Mouse (Mus musculus) liver, embryonic 12.5 days (tissue): ENCODE data around the gene Rtl5. TPM values are rescaled to one million over a fixed set of nuclear protein-coding genes. Genes with fewer than 3 reads are reported as not detected.
"Not testable (repeated sequence)": the region's sequence is repeated elsewhere in the genome, so short reads cannot be mapped to it uniquely, and the experiment has no call there.

Experiments
- ATAC-seq: fragments of 200-750 bp; cut with Nextera tagmentation; 2 replicates; pipeline ENCODE4 v1.8.0; 2017; ENCODE audit warnings: moderate number of reproducible peaks, mild to moderate bottlenecking, moderate library complexity
- H3K27ac ChIP-seq: fragments of 300-500 bp; sonication (generic); 2 replicates; pipeline ENCODE4 v1.5.1; 2016; ENCODE audit warnings: mild to moderate bottlenecking
- H3K27me3 ChIP-seq: fragments of 300-500 bp; sonication (generic); replicated peaks from 2 replicates; pipeline ENCODE4 v1.6.1; 2016; ENCODE audit warnings: mild to moderate bottlenecking, moderate library complexity
- H3K36me3 ChIP-seq: fragments of 300-500 bp; sonication (generic); 2 replicates; pipeline ENCODE4 v1.6.1; 2016; ENCODE audit warnings: mild to moderate bottlenecking, moderate library complexity
- H3K4me1 ChIP-seq: fragments of 300-500 bp; sonication (generic); 2 replicates; pipeline ENCODE4 v1.6.1; 2016
- H3K4me2 ChIP-seq: fragments of 300-500 bp; sonication (generic); 2 replicates; pipeline ENCODE4 v1.6.1; 2016; ENCODE audit warnings: mild to moderate bottlenecking, moderate library complexity
- H3K4me3 ChIP-seq: fragments of 300-500 bp; sonication (generic); 2 replicates; pipeline ENCODE4 v1.5.1; 2016; ENCODE audit warnings: mild to moderate bottlenecking, moderate library complexity
- H3K9ac ChIP-seq: fragments of 300-500 bp; sonication (generic); 2 replicates; pipeline ENCODE4 v1.6.1; 2016; ENCODE audit warnings: mild to moderate bottlenecking, moderate library complexity
- H3K9me3 ChIP-seq: fragments of 300-500 bp; sonication (generic); replicated peaks from 2 replicates; pipeline ENCODE4 v1.6.1; 2016; ENCODE audit warnings: mild to moderate bottlenecking, moderate library complexity
- WGBS: fragments of 180-500 bp; shearing (Covaris S2); methylation state at CpG from one replicate; pipeline ENCODE4 v1.1.7; 2016; ENCODE audit not compliant: insufficient replicate concordance; 5-methylcytosine and 5-hydroxymethylcytosine counted together
- polyA plus RNA-seq: library from polyadenylated mRNA; unstranded; fragments of >200 nt; fragmentation: Nextera tagmentation; extraction: Ambion mirVana; gene quantifications from 2 replicates; pipeline ENCODE4 v1.2.1, GENCODE M21; 2016

Rtl5 gene
- polyA plus RNA-seq = 0.12 and 0.25 TPM in 2 replicates

DNA sequence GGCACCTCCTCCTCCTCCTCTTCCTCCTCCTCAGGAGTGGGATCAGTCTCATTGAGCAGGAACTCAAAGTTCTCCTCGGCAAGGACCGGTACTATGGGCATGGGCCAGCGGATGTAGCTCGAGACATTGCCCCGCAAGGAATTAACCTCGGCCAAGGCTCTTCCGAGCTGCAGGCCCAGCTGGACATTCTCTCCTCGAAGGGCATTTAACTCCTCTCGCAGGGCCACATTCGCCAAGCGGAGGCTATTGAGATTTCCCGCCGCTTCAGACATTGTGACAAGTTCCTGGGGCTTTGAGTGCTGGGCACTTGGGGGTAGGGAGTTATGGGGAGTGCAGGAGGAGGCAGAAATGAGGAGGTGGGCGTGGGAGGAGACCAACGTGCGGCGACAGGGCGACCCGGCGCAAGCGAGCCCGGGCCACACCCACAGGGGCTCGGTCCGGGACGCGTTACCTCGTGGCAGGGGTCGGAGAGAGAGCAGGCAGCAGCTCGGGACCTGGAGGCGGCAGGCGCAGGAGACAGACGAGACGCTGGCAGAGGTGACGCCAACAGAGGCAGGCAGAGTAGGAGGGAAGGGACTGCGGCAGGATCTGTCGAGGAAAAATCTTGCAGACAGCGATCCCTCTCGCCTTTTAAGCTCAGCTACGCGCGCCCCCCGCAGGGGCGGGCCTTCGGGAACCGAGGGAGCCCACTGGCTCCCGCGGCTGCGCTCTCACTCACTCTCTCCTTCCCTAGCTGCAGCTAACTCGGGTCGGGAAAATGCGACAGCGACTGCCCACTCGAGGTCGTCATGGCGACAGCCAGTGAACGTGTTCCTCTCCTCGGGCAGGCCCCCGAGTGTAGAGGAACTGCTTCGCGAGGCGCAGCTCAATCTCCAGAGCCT is at the start of gene Rtl5:
Gene Rtl5, minus strand, starts transcription at position 714 of the 881 bp plus-strand sequence.
- Histone ChIP-seq H3K36me3 (no peaks in the 10 kb centered on the region), H3K4me1 (no peaks in the 10 kb centered on the region), H3K9ac (peak within 1 kb of the TSS; percentile 27; the same call in 1 of the 2 replicates), H3K4me2 (peak within 1 kb of the TSS; percentile 65), H3K4me3 (peak within 1 kb of the TSS; percentile 45), H3K9me3 (no peaks in the 10 kb centered on the region), H3K27ac (no peak within 1 kb of the TSS), H3K27me3 (peaks cover 85% of the 10 kb centered on the region)
- peak; percentile 59 for ATAC-seq
- WGBS = 10% methylated on average over 60 of the region's 61 CpGs

DNA sequence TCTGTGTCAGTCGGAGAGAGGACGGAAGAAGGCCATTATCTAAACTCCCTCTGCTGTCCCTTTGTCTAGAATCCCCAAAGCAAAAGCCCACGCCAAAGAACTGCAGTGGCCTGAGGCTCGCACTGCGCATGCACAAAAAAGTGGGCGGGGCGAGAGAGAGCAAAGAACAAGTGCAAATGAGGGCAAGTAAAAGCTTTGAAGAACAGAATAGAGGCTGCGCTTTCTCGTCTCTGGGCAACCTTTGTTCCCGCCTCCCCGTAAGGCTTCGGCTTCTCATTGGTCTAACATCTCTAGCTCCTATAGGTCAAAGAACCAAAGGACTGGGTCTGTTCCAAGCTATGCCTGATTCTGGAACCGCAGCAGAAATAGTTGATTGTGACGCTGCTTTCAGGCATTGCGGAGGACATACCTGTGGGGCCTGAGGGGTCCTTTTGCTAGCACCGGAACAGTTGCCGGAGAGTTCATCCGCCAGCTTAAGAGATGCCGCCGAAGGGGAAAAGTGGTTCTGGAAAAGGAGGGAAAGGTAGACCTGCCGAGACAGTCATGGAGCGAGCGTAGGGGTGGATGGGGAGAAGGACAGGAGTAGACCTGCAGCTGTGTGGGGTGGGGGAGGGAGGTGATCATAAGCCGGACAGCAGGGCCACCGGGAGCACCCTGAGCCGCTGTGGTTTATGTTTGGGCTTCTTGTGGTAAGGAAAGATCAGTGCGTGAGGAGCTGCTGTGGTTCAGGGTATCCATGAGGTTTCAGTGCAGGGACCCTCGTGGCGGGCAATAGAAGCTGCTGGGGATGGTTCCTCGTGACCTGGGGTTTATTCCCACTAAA is 48.1 kb upstream of the Rtl5 start, which contains the start of gene Pin4:
Gene Pin4, plus strand, starts transcription at position 406 of the 823 bp plus-strand sequence.
- 5% methylated on average over 30 of the region's 30 CpGs for WGBS

DNA sequence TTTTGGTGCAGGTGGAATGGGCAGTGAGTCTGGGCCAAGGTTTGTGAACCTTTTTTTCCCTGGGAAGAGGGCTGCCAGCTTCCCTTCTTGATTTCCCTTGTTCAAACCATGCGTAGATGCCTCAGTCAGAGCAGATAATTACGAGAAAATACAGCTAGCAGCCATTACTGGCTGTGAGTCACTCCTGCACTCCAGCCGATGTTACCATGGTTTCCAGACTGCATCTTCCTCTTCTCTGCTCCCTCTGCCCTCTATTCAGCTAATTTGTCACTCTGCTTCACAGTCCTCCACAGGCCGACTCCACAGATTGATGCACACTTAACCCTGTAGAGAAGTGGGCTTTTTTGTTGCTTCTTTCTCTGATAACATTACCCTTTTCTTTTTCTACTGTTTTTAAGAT is 44.6 kb upstream of the Rtl5 start:
- Histone ChIP-seq H3K4me1 (peaks cover 13% of the 10 kb centered on the region), H3K4me2 (no peak overlapping the region), H3K9me3 (no peaks in the 10 kb centered on the region), H3K4me3 (no peak overlapping the region), H3K9ac (no peak overlapping the region), H3K27ac (no peak overlapping the region), H3K36me3 (no peaks in the 10 kb centered on the region), H3K27me3 (peaks cover 37% of the 10 kb centered on the region)
- no peak for ATAC-seq
- 35% methylated on average over 4 of the region's 4 CpGs for WGBS

More for the DNA sequence above, 48.1 kb upstream of the Rtl5 start, which contains the start of gene Pin4:
- H3K4me1 ChIP-seq = peaks cover 16% of the 10 kb centered on the region
- peaks cover 25% of the 10 kb centered on the region for H3K36me3 ChIP-seq
- peak within 1 kb of the TSS; percentile 68 for H3K4me2 ChIP-seq
- no peaks in the 10 kb centered on the region for H3K9me3 ChIP-seq
- H3K9ac ChIP-seq = peak within 1 kb of the TSS; percentile 74
- peak within 1 kb of the TSS; percentile 48; the same call in 1 of the 2 replicates for H3K27ac ChIP-seq
- H3K4me3 ChIP-seq = peak within 1 kb of the TSS; percentile 74
- H3K27me3 ChIP-seq = peaks cover 24% of the 10 kb centered on the region
- peak; percentile 100 for ATAC-seq

DNA sequence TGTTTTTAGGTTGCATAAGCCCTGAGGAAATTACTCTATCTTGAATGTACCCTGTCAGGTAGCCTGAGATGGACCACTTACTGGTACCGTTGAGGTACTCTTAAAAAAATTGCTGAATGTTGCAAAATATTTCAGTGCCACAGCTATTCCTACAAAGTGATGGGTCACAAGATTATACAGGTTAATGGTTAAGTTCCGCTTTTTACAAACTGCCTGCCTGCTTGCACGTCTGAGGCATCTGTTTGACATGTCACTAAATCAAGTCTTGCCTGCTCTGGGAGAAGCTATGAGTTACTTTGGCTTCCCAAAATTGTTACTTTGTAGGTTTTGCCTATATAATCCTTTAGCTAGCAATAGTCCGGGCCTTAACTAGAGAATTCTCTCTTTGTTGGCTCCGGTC is 38.2 kb upstream of the Rtl5 start:
- not testable (repeated sequence) for H3K9ac ChIP-seq, H3K36me3 ChIP-seq, H3K4me2 ChIP-seq, H3K9me3 ChIP-seq, H3K4me3 ChIP-seq, H3K4me1 ChIP-seq, H3K27ac ChIP-seq, ATAC-seq
- H3K27me3 ChIP-seq = peaks cover 15% of the 10 kb centered on the region
- 66% methylated on average over 5 of the region's 5 CpGs for WGBS

DNA sequence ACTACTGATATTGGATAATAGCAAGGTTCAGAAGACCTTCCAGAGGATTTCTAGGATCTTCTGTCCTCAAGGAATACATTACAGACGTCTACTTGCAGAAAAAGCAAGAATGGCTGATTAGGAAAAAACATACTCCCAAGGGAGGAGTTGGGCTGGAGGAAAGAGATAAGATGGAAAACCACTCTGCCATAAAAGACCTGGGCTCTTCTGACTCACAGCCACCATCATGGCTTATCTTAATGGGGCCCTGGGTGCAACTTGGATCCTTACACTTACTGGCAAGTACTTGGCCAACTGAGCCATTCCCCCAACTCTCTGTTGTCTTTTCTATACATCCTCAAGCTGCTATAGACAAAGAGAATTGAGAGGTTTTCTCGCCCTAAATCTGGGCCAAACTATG is 32.7 kb upstream of the Rtl5 start:
- 19% methylated on average over 2 of the region's 2 CpGs for WGBS

DNA sequence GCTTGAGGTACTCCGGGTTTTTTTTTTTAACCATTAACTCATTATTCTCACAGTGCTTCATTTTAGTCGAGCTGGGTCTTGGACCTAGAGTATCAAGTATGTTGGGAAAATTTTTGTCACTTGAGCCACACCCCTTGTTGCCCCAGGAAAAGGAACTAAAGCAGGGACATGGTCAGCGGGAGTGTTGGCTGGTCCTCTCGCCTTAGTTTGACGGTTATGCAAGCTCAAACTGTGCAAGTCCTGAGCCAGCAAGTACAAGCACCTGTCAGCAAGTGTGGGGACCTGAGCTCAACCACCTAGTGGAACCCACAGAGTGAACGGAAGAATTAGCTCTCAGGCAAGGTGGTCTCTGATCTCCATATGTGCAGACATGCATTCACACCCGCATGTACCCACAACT is 30.8 kb upstream of the Rtl5 start:
- Histone ChIP-seq H3K27me3 (peaks cover 13% of the 10 kb centered on the region), H3K4me1 (peaks cover 18% of the 10 kb centered on the region), H3K27ac (no peak overlapping the region), H3K9ac (no peak overlapping the region), H3K36me3 (no peaks in the 10 kb centered on the region), H3K9me3 (no peaks in the 10 kb centered on the region), H3K4me2 (no peak overlapping the region), H3K4me3 (no peak overlapping the region)
- ATAC-seq = no peak
- 60% methylated on average over 7 of the region's 7 CpGs for whole genome bisulfite sequencing

More for the DNA sequence above, 32.7 kb upstream of the Rtl5 start:
- Histone ChIP-seq H3K4me1 (peaks cover 18% of the 10 kb centered on the region), H3K27ac (peak overlapping the region; percentile 48; the same call in 1 of the 2 replicates), H3K27me3 (peaks cover 13% of the 10 kb centered on the region), H3K4me2 (peak overlapping the region; percentile 41)
- H3K9me3 ChIP-seq, H3K36me3 ChIP-seq, H3K9ac ChIP-seq, H3K4me3 ChIP-seq: not testable (repeated sequence)
- peak; percentile 58; the same call in 1 of the 2 replicates for ATAC-seq

DNA sequence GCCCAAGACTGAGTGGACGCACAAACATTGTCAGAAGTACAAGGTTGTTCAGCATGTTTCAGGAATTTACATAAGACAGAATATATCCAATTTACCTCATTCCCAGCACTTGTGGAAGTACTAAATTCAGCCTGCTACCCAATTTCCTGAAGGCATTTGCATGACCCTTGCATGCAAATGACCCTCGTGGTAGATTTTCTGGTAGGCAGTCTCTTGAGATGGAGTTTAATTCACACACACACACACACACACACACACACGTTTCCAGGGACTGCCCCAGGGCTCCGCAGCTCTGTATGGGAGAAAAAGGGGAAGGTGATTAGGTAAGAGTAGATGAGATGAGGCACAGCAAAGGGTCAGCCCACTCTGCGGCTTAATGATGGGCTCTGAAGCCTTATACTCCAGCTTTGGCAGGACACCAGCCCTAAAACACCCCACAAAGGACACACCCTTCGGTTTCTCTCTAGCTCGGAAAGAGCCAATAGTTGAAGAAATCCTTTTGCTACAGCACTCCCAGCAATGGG is 23.3 kb upstream of the Rtl5 start:
- H3K27ac ChIP-seq = no peak overlapping the region
- WGBS = 39% methylated on average over 7 of the region's 7 CpGs

DNA sequence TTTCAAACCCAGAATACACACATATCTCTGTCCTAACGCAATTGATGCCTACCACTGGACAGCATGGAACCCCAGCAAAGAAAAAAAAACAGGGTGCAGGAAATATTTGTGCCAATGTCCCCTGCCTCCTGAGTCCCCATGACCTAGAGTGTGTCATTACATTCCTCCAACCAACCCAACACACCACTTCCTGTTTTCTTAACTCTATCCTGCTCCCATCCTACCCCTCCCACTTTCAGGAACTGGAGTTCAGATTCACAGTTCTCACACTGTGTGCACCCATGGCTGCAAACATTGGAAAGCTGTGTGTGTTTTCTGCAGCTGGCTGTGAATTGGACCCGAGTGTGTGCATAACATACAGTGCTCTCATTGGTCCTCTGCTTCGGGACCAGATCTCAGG is 19.5 kb upstream of the Rtl5 start:
- H3K27ac ChIP-seq = no peak overlapping the region
- ATAC-seq = no peak
- H3K4me1 ChIP-seq = no peaks in the 10 kb centered on the region
- no peaks in the 10 kb centered on the region for H3K36me3 ChIP-seq
- no peaks in the 10 kb centered on the region for H3K9me3 ChIP-seq
- no peak overlapping the region for H3K4me2 ChIP-seq
- 55% methylated on average over 3 of the region's 3 CpGs for WGBS
- no peak overlapping the region for H3K9ac ChIP-seq
- H3K27me3 ChIP-seq = peaks cover 34% of the 10 kb centered on the region
- no peak overlapping the region for H3K4me3 ChIP-seq

More for the DNA sequence above, 23.3 kb upstream of the Rtl5 start:
- Histone ChIP-seq H3K9ac (no peak overlapping the region), H3K4me1 (no peaks in the 10 kb centered on the region), H3K4me3 (no peak overlapping the region), H3K27me3 (peaks cover 36% of the 10 kb centered on the region), H3K4me2 (no peak overlapping the region), H3K9me3 (no peaks in the 10 kb centered on the region), H3K36me3 (no peaks in the 10 kb centered on the region)
- ATAC-seq = no peak

DNA sequence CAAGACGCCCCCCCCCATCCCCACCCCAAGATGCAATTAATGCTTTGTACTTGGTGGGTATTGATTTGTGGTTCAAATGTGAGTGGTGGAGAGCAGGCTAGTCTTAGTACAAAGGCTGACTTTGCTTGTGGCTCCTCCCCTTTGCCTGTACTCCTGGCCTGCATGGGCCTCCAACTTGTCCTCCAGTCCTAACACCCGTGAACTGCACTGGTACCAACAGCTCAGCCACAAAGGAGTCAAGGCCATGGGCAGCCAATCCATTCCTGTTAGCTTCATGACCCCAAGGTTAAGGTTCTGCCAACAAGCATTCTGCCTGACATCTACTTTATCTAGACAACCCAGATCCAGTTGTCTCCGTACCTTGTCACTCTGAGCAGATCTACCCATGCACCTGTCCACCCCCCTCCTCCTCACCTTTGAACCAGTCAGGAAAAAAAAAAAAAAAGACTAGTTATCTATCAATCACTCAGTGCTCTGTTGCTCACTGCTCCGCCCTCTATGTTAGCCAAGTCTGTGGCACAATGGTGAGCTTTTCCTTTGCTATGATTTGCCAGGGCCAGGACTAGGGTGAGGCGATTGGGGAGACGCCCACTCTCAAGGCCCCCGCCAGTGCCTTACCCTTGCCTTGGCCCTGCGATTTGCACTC is 14.8 kb upstream of the Rtl5 start:
- peaks cover 17% of the 10 kb centered on the region for H3K27me3 ChIP-seq
- no peak overlapping the region for H3K9ac ChIP-seq
- 63% methylated on average over 8 of the region's 8 CpGs for WGBS
- no peaks in the 10 kb centered on the region for H3K9me3 ChIP-seq
- no peak overlapping the region for H3K4me2 ChIP-seq
- H3K4me3 ChIP-seq = no peak overlapping the region
- peak; percentile 52 for ATAC-seq
- no peak overlapping the region for H3K27ac ChIP-seq
- H3K4me1 ChIP-seq = no peaks in the 10 kb centered on the region
- no peaks in the 10 kb centered on the region for H3K36me3 ChIP-seq

DNA sequence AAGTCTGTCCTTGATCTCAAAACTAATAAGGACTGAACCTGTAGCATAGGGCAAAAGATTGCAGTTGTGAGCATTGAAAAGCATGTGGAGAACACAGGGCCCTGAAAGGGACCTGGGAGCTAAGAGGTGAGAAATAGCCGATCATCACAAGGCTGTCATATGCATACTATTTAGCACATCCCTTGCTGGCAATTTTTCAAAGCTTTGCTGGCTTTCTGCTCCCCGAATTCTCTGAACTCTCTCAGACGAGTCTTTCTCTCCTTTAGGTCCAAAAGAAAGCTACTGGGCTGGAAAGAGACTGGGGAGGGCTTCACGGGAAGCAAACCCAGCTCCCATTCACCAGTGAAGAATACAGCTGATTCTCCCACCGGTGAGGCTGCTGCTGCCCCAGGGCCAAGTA is 11.2 kb upstream of the Rtl5 start:
- Histone ChIP-seq H3K4me2 (no peak overlapping the region), H3K9me3 (no peaks in the 10 kb centered on the region), H3K36me3 (no peaks in the 10 kb centered on the region), H3K27ac (no peak overlapping the region), H3K4me1 (no peaks in the 10 kb centered on the region), H3K9ac (no peak overlapping the region), H3K4me3 (no peak overlapping the region), H3K27me3 (peaks cover 31% of the 10 kb centered on the region)
- WGBS = 57% methylated on average over 5 of the region's 5 CpGs
- ATAC-seq = no peak

DNA sequence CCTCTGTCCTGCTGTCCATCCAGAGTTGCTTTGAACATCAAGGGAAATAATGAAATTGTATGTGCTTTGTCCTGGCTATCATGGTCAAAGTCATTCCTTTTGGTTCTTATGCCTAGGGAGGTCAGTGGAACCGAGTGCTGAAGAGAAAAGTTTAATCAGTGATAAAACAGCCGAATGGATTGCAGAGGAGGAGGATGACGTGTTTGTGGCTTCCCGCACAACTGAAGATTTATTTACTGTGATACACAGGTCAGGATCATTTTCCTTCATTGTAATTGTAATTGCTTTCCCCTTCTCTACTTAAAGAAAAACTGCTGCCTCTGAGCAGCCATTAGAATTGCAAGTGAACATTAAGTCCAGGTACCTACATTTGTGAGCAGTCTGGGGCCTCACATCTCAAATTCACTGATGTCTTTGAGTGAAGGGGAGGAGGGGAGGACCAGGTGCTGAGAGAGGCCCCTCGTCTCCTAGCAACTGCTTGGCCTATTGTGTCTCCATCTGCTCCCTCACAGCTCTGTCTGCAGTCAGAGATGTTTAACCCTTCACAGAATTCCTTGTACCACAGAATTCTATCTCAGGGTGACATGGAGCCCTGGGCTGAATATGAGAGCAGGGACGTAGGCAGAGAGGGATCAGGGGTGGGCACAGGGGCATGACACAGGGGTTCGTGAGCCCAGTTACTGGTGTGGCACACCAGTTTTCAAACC is 10.6 kb upstream of the Rtl5 start:
- Histone ChIP-seq H3K4me1 (no peaks in the 10 kb centered on the region), H3K4me2 (no peak overlapping the region), H3K27ac (no peak overlapping the region), H3K9ac (no peak overlapping the region), H3K27me3 (peaks cover 34% of the 10 kb centered on the region), H3K9me3 (no peaks in the 10 kb centered on the region), H3K36me3 (no peaks in the 10 kb centered on the region), H3K4me3 (no peak overlapping the region)
- no peak for ATAC-seq
- WGBS = 48% methylated on average over 7 of the region's 7 CpGs
